Mouse (Mus musculus) embryonic stem cell, embryonic (primary cell): ENCODE data around the gene Stat3.

Experiments
- CTCF ChIA-PET, 4 experiments: fragments of 300-600 bp in 2 of 4; fragments of 350-600 bp in 2 of 4; sonication (Branson Sonifier 250); formaldehyde crosslinking; loops; one replicate each; lab custom pipeline; 2022; ENCODE audit warnings: inconsistent platforms in 2 of 4; lab: Charles Lee
- POLR2A ChIA-PET, 4 experiments: fragments of 300-600 bp in 2 of 4; fragments of 350-600 bp in 2 of 4; sonication (Branson Sonifier 250); formaldehyde crosslinking; loops; one replicate each; lab custom pipeline; 2022; ENCODE audit warnings: antibody characterized with exemption in 4 of 4, inconsistent platforms in 1 of 4; lab: Charles Lee

Stat3 gene

GRCm38 (mm10) chr11:100920887-100921624 lies 18.3 kb downstream of the Stat3 start:
- POLR2A ChIA-PET: interaction anchor here in 2 of 4 experiments (0.6 to 14.7 kb wide), 6 partner anchors 11 to 19 kb away, joined by 3 to 130 read pairs (median 6); partner anchors contain the start of gene Stat3 (in 2 of the 2)
- CTCF ChIA-PET: no interaction called here

GRCm38 (mm10) chr11:100918007-100918406 lies 21.3 kb downstream of the Stat3 start:
- ChIA-PET CTCF (interaction anchor here in 1 of 4 experiments (0.6 kb wide), 1 partner anchor 282 kb away, joined by 17 read pairs; no protein-coding TSS in a partner anchor), POLR2A (interaction anchor here (0.7 to 14.7 kb wide), 12 partner anchors 9 to 598 kb away, joined by 3 to 130 read pairs (median 8); partner anchors contain the start of genes Stat3 (in 2 of the 4) and Eif1 (in 1 of the 4))

DNA sequence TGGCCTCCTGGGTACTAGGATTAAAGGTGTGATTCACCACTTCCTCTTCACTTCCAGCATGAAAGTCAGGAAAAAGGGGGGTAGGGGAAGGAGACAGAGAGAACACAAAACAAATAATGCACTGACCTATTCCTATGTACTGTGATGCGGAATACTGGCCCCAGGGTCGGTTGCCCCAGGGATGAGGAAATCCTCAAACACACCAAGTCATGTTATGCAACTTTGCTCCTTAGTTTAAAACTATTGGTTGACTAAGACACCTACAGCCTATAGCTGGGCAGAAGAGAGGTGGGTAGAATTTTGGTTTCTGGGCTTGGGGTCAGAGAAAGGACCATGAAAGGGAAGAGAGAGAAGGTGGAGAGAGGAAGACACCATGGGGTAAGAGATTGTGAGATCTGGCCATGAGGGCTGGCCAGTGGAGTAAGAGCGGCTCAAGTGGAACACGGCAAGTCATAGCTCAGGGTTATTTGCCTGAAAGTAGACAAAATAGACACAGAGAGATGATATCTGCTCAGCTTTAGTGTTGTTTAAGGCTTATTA lies 22.8 kb downstream of the Stat3 start:
- CTCF ChIA-PET: interaction anchor here in 1 of 4 experiments (0.6 kb wide), 1 partner anchor 19 kb away, joined by 4 read pairs; no protein-coding TSS in a partner anchor
- POLR2A ChIA-PET: interaction anchor here in 2 of 4 experiments (0.8 to 2.5 kb wide), 6 partner anchors 10 to 67 kb away, joined by 3 to 24 read pairs (median 8); partner anchors contain the start of gene Stat3 (in 2 of the 2)

DNA sequence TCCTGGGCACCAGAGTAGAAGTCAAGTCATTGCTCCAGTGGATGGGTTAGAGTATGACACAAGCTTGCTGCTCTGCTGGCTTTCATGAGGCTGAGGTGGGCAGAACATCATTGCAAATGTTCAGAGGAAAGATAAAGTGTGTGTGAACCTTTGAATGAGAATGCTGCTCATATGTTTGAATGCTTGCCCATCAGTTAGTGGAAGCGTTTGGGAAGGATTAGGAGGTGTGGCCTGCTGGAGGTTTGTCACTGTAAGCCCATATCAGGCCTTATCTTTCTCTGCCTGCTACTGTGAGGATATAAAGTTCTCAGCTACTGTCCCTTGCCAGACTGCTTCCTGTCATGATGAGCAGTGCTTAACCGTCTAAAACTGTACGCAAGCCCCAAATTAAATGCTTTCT lies 24.3 kb downstream of the Stat3 start:
- CTCF ChIA-PET: interaction anchor here in 1 of 4 experiments (1.1 kb wide), 1 partner anchor 42 kb away, joined by 3 read pairs; no protein-coding TSS in a partner anchor
- POLR2A ChIA-PET: interaction anchor here in 2 of 4 experiments (1.0 to 1.9 kb wide), 5 partner anchors 8 to 388 kb away, joined by 3 to 5 read pairs (median 3); partner anchors contain the start of gene Acly (in 1 of the 2)

DNA sequence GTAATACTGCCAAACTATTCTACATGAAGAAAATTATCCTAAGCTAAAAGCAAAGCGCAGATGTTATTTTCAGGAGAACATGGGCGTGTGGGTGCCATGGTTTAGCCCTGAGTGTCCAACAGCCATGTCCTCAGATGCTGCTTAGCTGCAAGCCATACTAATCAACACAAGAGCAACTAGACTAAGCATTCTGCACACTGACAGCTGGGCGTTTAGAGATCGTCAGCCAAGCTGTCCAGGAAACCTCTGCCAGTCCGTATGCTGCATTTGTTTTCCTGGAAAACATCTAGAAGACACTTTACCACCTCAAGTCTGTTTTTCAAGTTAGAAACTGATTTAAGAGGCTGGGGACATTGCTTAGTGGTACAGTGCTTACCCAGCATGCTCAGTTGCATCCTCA lies 24.9 kb downstream of the Stat3 start:
- ChIA-PET CTCF (interaction anchor here in 2 of 4 experiments (0.6 to 1.1 kb wide), 2 partner anchors 15 to 43 kb away, joined by 3 read pairs; no protein-coding TSS in a partner anchor), POLR2A (interaction anchor here in 1 of 4 experiments (1.1 kb wide), 2 partner anchors 9 to 23 kb away, joined by 3 read pairs; no protein-coding TSS in a partner anchor)

DNA sequence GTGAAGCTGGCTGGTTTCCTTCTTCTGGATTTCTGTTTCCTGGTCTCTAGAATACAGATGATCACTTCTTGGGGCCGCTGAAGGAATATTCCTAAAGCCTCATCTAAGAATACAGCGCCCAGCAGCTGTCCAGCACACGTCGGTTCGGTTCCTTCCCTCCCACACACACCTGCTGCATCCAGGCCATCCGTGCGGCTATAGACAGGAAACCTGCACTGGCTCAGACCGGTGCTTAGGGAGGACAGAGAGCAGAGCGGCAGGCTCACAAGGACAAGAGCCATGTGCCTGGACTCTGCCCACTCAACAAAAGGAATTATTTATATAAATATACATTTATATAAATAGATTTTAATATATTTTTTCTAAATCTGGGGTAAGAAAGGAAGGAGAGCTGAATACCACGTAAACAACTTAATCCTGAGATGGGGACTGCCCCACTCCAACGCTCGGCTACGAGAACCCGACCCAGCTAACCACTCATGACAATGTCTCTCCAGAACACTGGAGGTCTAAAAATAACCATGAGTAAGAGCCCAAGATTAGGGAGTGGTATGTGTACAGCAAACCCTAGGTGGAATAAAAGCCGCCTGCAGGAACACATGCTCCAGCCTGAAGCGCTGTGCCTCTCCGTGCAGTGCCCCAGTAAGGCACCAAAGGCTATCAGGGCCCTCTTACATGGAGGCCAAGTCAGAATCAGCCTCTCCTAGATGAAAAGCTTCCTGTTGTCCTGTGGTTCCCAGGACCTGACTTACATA lies 26.8 kb downstream of the Stat3 start:
- ChIA-PET POLR2A (interaction anchor here in 2 of 4 experiments (1.1 to 1.6 kb wide), 3 partner anchors 15 to 24 kb away, joined by 3 to 4 read pairs (median 3); no protein-coding TSS in a partner anchor), CTCF (interaction anchor here in 2 of 4 experiments (0.5 to 1.0 kb wide), 2 partner anchors 45 to 49 kb away, joined by 3 read pairs; no protein-coding TSS in a partner anchor)

- POLR2A ChIA-PET: interaction anchor here in 1 of 4 experiments (3.0 kb wide), 1 partner anchor 31 kb away, joined by 11 read pairs; the partner anchor contains the start of gene Stat3
Measured at GRCm38 (mm10) chr11:100908567-100908966, 30.8 kb downstream of the Stat3 start.

DNA sequence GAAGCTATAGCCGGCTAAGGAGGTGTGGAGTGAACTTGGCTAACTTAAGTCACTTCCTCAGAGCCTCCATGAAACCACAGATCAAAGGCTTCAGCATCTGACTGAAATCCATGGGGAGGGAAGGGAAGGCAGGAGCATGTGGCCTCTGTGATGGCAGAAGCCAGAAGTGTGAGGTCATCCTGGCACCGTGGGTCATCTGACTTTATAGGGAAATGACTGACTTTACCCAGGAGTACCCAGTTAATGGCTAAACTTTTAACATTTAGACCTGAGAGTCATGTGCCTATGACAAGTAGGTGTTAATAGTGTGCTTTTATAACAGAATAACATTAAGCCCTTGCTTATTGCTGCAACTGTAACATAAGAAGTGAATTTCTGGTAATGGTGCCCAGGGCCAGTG lies 31.2 kb downstream of the Stat3 start:
- CTCF ChIA-PET: no interaction called here
- POLR2A ChIA-PET: interaction anchor here in 1 of 4 experiments (3.0 kb wide), 1 partner anchor 31 kb away, joined by 11 read pairs; the partner anchor contains the start of gene Stat3

More at GRCm38 (mm10) chr11:100908567-100908966, 30.8 kb downstream of the Stat3 start:
- CTCF ChIA-PET: interaction anchor here in 2 of 4 experiments (0.7 kb wide), 2 partner anchors 45 to 53 kb away, joined by 3 to 5 read pairs; no protein-coding TSS in a partner anchor

DNA sequence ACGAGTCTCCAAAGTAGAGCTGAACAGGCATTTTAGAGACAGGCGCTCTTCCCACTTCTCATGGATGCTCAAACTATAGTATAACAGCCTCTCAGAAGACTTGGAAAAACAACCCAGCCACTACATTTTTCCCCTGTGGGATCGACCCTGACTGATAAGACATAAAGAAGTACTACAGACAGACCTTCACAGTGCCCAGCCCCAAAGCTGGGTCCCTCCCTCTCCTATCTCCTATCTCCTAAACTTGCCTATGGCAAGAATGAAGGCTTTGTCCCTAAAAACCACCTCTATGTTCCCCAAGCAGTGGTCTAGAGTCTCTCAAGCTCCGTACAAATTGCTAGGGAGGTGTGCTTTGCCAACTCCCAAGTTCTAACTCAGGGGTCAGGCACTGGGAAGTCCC lies 32.5 kb downstream of the Stat3 start:
- POLR2A ChIA-PET: interaction anchor here in 3 of 4 experiments (1.0 to 3.0 kb wide), 3 partner anchors 11 to 33 kb away, joined by 3 to 11 read pairs (median 7); partner anchors contain the start of gene Stat3 (in 2 of the 3)
- CTCF ChIA-PET: no interaction called here

DNA sequence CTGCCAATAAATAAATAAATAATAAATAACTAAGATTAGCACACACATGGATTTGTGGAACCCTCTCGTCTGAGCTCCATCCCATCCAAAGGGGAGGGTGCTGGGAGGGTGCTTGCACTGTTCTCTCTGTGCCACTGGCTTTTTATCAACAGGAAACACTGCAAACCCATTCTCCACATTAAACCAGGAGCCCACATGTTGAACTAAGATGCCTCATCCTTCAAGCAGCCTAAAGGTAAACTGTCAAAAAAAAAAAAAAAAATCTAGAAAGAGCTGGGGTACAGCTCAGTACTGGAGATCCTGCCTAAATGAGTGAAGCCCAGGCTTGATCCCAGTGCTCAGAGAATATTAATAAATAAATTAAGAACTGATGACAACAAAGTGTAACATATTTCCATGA lies 33.4 kb downstream of the Stat3 start:
- ChIA-PET POLR2A (interaction anchor here in 3 of 4 experiments (0.6 to 3.0 kb wide), 9 partner anchors 12 to 171 kb away, joined by 3 to 11 read pairs (median 4); partner anchors contain the start of gene Stat3 (in 2 of the 3)), CTCF (interaction anchor here in 2 of 4 experiments (0.6 to 0.8 kb wide), 3 partner anchors 53 to 160 kb away, joined by 3 to 4 read pairs (median 3); no protein-coding TSS in a partner anchor)

DNA sequence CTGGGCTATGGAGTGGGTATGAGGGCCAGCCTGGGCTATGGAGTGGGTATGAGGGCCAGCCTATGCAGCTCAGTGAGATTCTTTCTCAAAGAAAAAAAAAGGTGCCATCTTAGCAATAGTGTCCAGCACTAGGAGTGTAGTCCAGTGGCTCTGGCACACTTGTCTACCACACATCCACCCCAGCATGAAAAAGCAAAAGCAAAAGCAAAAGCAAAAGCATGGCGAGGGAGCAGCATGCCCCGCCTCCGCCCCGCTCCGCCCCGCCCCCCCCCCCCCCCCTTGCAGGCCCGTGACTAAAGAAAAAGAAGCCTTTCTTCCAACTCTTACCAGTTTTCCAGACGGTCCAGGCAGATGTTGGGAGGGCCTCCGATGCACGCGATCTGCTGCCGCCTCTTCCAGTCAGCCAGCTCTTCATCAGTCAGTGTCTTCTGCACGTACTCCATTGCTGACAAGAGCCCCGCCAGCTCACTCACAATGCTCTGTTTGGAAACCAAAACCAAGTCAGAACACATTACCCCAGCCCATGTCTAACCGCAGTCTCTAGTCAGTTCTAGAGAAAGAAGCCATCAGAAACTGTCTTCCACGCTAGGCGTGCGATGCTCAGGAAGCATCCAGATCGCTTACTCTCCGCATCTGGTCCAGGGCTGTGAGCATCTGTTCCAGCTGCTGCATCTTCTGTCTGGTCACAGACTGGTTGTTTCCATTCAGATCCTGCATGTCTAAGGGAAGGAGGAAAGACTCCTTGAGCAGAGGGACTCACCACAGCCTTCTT lies 34.6 kb downstream of the Stat3 start:
- ChIA-PET POLR2A (interaction anchor here in 3 of 4 experiments (0.6 to 2.5 kb wide), 9 partner anchors 12 to 272 kb away, joined by 3 to 9 read pairs (median 5); partner anchors contain the start of gene Stat3 (in 3 of the 3)), CTCF (interaction anchor here in 2 of 4 experiments (0.6 to 0.8 kb wide), 2 partner anchors 124 to 259 kb away, joined by 3 to 5 read pairs; no protein-coding TSS in a partner anchor)

GRCm38 (mm10) chr11:100898441-100899199 lies 40.7 kb downstream of the Stat3 start:
- POLR2A ChIA-PET: interaction anchor here in 3 of 4 experiments (0.7 to 4.0 kb wide), 4 partner anchors 13 to 80 kb away, joined by 3 to 20 read pairs (median 4); partner anchors contain the start of gene Stat3 (in 1 of the 3)
- CTCF ChIA-PET: interaction anchor here in 1 of 4 experiments (1.5 kb wide), 1 partner anchor 59 kb away, joined by 4 read pairs; no protein-coding TSS in a partner anchor

DNA sequence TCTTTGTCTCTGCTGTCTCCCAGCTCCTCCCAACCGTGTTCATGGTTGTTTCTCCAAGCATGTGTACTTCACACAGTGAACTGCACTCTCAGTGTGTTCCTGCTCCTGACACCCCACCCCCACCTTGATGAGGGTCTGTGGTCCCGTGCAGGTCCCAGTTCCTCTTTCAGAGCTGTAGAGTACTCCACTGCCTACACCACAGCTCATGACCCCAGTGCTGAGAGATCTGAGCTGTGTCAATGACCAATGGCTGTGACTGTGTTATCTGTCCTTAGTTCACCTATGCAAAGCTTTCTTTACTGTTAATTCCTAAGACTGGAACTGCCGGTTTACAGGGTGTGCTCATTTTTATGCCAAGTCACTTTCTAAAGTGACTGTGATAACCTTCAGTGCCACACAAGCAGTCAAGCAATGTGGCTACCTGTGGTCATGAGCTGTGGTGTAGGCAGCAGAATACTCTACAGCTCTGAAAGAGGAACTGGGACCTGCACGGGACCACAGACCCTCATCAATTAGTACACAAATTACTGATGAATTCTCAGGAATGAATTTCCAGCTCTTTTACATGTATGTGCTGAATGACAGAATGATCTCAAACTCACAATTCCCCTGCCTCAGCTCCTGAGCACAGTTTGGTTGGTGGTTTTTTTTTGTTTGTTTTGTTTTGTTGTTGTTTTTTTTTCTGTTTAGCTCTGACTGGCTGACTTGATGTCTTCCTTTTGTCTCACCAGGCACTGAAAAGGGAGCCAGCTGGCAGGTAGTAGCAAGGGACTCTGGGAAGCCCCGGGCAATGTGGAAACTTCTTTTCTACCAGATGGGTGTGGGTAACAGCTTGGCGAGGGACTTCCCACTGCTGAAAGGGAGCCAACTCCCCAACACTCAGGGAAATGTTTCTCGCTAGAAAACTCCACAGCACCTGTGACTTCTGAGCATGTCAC lies 41.8 kb downstream of the Stat3 start:
- CTCF ChIA-PET: interaction anchor here in 2 of 4 experiments (0.6 to 1.5 kb wide), 4 partner anchors 43 to 234 kb away, joined by 3 to 11 read pairs (median 4); no protein-coding TSS in a partner anchor
- POLR2A ChIA-PET: interaction anchor here (0.7 to 4.0 kb wide), 10 partner anchors 12 to 107 kb away, joined by 3 to 20 read pairs (median 4); partner anchors contain the start of gene Stat3 (in 3 of the 4)

- ChIA-PET CTCF (no interaction called here), POLR2A (interaction anchor here in 1 of 4 experiments (1.5 kb wide), 1 partner anchor 14 kb away, joined by 3 read pairs; no protein-coding TSS in a partner anchor)
Measured at GRCm38 (mm10) chr11:100896078-100896477, 43.3 kb downstream of the Stat3 start.
